Mouse (Mus musculus): ENCODE results near the gene Hils1.

DNA sequence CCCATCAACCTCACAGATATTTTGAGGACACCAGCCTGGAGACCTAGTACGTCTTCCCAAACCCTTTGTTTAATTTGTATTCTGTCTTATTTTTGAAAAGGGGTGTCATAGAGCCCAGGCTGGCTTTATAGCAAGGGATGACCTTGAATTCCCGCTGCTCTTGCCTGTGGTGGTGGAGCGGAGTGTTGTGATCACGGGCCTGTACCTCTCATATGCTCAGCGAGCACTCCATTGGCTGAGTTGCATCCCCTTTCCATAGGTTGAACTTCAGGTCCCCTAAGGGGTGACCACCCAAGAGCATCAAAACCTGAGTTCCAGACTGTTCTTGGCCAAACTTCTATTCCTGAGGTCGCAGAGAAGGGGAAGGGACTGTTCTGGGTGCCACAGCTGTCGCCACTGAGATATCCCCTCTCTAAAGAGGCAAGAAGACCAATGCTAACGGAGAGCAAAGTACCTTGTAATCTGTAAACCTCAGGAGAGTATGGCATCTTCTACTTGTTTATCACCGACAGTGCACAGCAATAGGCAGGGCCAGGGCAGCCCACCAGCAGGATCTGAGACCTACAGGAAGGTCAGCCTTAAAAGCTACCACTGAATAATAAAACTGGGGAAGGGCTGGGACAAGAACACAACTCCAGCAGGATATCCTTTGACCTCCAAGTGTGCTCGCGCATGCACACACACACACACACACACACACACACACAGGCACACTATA, 12.2 kb downstream of the Hils1 start:
- no peak for TF ChIP-seq USF1 (IDR thresholded peaks at IDR 0.05; ENCODE audit: low read depth)
- no peak for TF ChIP-seq CTCF (IDR thresholded peaks at IDR 0.05; ENCODE audit: control insufficient read depth, insufficient read depth, insufficient read length)
- no peak for TF ChIP-seq MYOD1 (IDR thresholded peaks at IDR 0.05; ENCODE audit: control insufficient read depth, insufficient read length, low read depth)
